Mouse (Mus musculus): Measurements from ENCODE around the gene Tle2. TPM values are rescaled to one million over a fixed set of nuclear protein-coding genes. Genes with fewer than 3 reads are reported as not detected.

The Tle2 gene
- polyA plus RNA-seq, 1 experiment from 2014 or later = 14.5 TPM

DNA sequence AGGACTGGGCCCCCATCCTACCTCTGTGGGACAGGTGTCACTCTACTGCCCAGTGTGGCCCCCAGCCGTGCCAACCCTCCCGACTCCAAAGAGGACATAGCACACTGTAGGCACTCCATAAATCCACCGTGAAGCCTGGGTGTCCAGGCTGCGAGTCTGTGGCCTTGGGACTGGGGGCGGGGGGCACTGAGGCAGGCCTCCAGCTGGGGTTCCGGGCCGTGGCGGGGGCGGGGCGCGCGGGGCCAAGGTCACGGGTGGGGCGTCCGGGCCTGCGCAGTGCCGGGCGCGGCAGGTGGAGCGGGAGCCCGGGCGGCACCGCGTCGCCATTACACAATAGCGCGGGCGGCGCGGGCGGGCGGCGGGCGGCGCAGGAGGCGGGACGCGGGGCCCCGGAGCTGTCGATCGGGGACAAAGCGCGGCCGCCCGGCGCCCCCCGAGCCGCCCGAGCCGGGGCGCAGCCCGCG is 15.2 kb upstream of the Tle2 start, which contains the start of gene Aes:
Gene Aes (plus strand): TSS at position 326 of the 464 bp plus-strand sequence.
- H3K4me3 ChIP-seq (replicated peaks) = peak within 1 kb of the TSS; percentile 91
- H3K27me3 ChIP-seq (replicated peaks) = no peaks in the 10 kb centered on the region
- under 1% methylated on average over 51 of the region's 53 CpGs for WGBS
- H3K9me3 ChIP-seq = no peaks in the 10 kb centered on the region
- peak within 1 kb of the TSS; percentile 87 for H3K4me2 ChIP-seq (replicated peaks)
- peak within 1 kb of the TSS; percentile 98 for H3K9ac ChIP-seq
- H3K36me3 ChIP-seq = peaks cover 3% of the 10 kb centered on the region; the same call in 1 of the 2 replicates
- ATAC-seq = peak; percentile 81
- H3K4me1 ChIP-seq (replicated peaks) = peaks cover 35% of the 10 kb centered on the region
- H3K27ac ChIP-seq = peak within 1 kb of the TSS; percentile 95

DNA sequence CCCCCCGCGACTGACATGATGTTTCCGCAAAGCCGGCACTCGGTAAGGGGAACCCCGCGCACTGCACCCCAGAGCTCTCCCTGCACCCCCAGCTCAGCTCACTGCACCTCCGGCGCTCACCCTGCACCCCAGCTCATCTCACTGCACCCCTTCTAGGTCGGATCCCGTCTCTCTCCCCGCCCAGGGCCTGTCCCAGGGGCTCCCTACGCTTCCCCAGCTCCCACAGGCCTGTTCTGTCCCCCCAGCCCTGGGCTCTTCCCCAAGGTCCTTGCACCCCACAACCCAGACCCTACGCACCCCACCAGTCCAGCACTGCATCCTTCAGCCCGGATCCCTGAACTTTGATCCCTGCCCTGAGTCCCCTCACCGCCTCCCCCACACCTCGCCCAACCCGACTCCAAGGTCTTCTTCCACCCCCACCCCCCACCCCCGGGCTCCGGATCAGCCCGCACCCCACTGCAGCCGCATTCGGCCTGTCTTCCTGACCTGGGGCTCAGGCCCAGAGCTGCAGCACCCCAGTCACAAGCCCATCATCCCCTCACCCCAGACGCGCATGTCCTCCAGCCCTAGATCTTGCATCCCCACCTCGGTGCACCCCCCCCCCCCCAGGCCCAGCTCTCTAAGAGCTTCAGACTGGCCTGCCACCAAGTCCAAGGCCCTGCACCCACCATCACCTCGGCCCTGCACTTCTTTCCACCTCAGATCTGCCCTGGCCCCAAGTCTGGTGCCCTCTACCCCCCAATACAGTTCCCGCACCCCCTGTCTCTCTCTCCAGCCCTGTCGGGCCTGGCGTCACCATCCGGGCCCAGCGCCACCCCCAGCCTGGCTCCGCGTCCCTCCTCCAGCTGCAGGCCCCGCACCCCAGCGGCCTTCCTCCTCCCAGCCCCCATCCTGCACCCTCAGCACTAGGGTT is 14.5 kb upstream of the Tle2 start:
- peak overlapping the region; percentile 87 for H3K4me2 ChIP-seq (replicated peaks)
- H3K27ac ChIP-seq = peak overlapping the region; percentile 95
- peak overlapping the region; percentile 91 for H3K4me3 ChIP-seq (replicated peaks)
- peak overlapping the region; percentile 98 for H3K9ac ChIP-seq
- peaks cover 6% of the 10 kb centered on the region; the same call in 1 of the 2 replicates for H3K36me3 ChIP-seq
- no peaks in the 10 kb centered on the region for H3K27me3 ChIP-seq (replicated peaks)
- no peaks in the 10 kb centered on the region for H3K9me3 ChIP-seq
- ATAC-seq = peak; percentile 54
- under 1% methylated on average over 35 of the region's 36 CpGs for WGBS
- peaks cover 42% of the 10 kb centered on the region for H3K4me1 ChIP-seq (replicated peaks)

DNA sequence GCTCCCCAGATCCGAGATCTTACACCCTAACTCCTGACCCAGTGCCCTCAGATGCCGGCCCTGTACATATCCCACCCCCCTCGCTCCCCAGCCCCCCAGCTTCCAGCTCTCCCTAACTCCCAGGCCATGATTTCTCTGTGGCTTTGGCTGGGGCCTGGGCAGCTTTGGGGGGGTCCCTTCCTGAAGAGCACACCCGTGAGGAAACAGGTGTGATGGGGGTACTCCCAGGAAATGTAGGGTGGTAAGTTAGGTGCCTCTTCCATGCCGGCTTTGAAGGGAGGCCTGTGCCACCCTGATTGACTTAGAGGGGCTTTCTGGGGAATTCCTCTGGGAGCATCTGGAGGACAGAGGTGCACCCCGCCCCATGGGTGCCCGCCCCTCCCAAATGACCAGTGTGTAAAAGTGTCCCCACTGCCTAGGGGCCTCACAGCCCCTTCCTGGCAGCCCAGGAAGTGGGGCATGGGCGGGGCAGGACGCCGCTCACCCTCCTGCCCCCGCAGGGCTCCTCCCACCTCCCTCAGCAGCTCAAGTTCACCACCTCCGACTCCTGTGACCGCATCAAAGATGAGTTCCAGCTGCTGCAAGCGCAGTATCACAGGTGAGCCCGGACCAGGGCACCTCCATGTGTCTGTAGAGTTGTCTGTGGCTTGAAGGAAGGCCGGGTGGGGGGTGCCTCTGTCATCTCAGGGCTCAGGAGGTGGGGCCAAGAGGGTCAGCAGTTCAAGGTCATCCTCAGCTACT is 13.5 kb upstream of the Tle2 start:
- 7% methylated on average over 16 of the region's 16 CpGs for WGBS
- Histone ChIP-seq H3K9ac (peak overlapping the region; percentile 98), H3K36me3 (peaks cover 16% of the 10 kb centered on the region), H3K4me1 (replicated peaks) (peaks cover 48% of the 10 kb centered on the region), H3K9me3 (no peaks in the 10 kb centered on the region), H3K27me3 (replicated peaks) (no peaks in the 10 kb centered on the region), H3K27ac (peak overlapping the region; percentile 95), H3K4me2 (replicated peaks) (peak overlapping the region; percentile 87), H3K4me3 (replicated peaks) (peak overlapping the region; percentile 91)
- peak; percentile 53 for ATAC-seq

DNA sequence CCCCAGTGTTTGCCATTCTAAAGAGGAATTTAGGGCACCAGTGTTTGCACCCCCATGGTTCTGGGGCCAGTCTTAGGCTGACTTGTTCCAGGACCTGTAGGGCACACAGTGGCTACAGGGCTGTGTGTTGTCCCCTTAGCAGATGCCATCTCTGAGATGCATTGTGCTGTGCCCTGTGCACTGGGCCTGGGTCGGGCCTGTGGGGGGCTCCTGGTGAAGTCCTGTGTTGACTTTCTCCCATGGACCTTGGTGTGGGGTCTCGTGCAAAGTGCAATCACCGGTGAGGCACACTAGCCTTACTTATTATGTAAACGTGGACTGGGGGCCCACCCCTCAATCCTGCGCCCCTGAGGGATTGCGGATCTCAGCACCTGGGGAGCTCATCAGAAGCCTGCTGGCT is 11.9 kb upstream of the Tle2 start:
- H3K9ac ChIP-seq = peak overlapping the region; percentile 23
- no peak overlapping the region for H3K27ac ChIP-seq
- no peaks in the 10 kb centered on the region for H3K27me3 ChIP-seq (replicated peaks)
- peaks cover 48% of the 10 kb centered on the region for H3K4me1 ChIP-seq (replicated peaks)
- no peak for ATAC-seq
- H3K36me3 ChIP-seq = peaks cover 22% of the 10 kb centered on the region
- peak overlapping the region; percentile 2 for H3K4me3 ChIP-seq (replicated peaks)
- 60% methylated on average over 6 of the region's 6 CpGs for WGBS
- H3K9me3 ChIP-seq = no peaks in the 10 kb centered on the region
- peak overlapping the region; percentile 87 for H3K4me2 ChIP-seq (replicated peaks)

DNA sequence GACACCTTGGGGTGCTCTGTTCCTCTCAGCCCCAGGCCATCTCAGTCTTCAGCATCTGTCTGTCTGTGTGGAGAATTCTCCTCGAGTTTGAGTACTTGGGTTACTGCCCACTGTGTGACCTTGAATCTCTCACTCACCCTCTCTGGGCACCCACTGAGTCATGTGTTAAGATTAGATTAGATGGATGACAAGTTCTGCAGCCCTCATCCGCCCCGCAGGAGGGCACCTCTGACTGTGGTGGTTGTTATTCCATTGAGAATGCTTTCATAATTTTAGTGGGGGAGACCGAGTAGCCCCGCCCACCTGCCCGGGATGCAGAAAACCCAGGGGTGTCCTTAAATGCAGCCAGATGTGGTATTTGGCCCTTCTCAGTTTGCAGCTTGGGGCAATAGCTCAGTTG is 10.9 kb upstream of the Tle2 start:
- no peaks in the 10 kb centered on the region for H3K27me3 ChIP-seq (replicated peaks)
- peak overlapping the region; percentile 75 for H3K27ac ChIP-seq
- peak overlapping the region; percentile 30; the same call in 1 of the 2 replicates for H3K4me3 ChIP-seq (replicated peaks)
- H3K9ac ChIP-seq = peak overlapping the region; percentile 45
- H3K9me3 ChIP-seq = no peaks in the 10 kb centered on the region
- H3K4me2 ChIP-seq (replicated peaks) = peak overlapping the region; percentile 87
- peaks cover 22% of the 10 kb centered on the region for H3K36me3 ChIP-seq
- ATAC-seq = no peak
- WGBS = 34% methylated on average over 6 of the region's 6 CpGs
- H3K4me1 ChIP-seq (replicated peaks) = peaks cover 56% of the 10 kb centered on the region

DNA sequence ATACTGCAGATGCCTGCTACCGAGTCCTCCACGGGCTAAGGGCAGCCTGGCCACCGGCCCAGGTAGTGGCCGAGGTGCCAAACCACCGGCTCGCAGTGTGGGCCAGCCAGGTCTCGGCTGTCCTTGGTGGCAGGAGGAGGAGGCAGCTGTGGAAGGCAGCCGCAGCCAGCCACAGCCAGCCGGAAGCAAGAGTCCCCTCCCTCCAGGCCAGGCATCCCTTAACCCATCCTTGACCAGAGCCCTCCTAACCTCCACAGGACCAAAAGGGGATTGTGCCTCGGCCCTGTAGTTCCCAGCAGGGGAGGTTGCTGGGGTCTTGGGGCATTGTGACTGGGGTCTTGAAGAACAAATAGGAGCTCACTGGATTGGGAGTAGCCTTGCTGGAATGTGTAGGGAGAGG is 10.1 kb upstream of the Tle2 start:
- Histone ChIP-seq H3K9me3 (no peaks in the 10 kb centered on the region), H3K9ac (peak overlapping the region; percentile 45), H3K4me2 (replicated peaks) (peak overlapping the region; percentile 87), H3K27me3 (replicated peaks) (no peaks in the 10 kb centered on the region), H3K4me3 (replicated peaks) (peak overlapping the region; percentile 30), H3K4me1 (replicated peaks) (peaks cover 61% of the 10 kb centered on the region), H3K27ac (peak overlapping the region; percentile 75), H3K36me3 (peaks cover 22% of the 10 kb centered on the region)
- WGBS = 5% methylated on average over 10 of the region's 10 CpGs
- no peak for ATAC-seq

DNA sequence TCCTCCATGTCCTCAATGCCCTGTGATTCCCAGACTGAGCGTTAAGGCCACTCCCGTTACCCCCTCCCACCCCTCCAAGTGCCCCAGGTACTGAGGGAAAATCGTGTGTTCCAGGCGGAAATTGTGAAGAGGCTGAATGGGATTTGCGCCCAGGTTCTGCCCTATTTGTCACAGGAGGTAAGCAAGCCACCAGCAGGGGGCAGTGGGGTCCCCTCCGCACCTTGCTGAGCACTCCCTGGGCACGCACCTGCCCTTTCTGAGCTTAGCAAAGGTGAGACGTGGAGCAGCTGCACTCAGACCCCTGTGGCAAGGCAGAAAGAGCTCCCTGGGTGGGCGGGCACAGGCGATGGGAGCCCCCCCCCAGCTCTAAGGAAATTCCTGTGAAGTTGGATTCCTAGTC is 9.6 kb upstream of the Tle2 start:
- no peak for ATAC-seq
- 34% methylated on average over 10 of the region's 10 CpGs for WGBS
- Histone ChIP-seq H3K9me3 (no peaks in the 10 kb centered on the region), H3K4me2 (replicated peaks) (peak overlapping the region; percentile 87; the same call in 1 of the 2 replicates), H3K9ac (no peak overlapping the region), H3K27me3 (replicated peaks) (no peaks in the 10 kb centered on the region), H3K36me3 (peaks cover 22% of the 10 kb centered on the region), H3K4me1 (replicated peaks) (peaks cover 65% of the 10 kb centered on the region), H3K27ac (no peak overlapping the region), H3K4me3 (replicated peaks) (peak overlapping the region; percentile 30; the same call in 1 of the 2 replicates)

DNA sequence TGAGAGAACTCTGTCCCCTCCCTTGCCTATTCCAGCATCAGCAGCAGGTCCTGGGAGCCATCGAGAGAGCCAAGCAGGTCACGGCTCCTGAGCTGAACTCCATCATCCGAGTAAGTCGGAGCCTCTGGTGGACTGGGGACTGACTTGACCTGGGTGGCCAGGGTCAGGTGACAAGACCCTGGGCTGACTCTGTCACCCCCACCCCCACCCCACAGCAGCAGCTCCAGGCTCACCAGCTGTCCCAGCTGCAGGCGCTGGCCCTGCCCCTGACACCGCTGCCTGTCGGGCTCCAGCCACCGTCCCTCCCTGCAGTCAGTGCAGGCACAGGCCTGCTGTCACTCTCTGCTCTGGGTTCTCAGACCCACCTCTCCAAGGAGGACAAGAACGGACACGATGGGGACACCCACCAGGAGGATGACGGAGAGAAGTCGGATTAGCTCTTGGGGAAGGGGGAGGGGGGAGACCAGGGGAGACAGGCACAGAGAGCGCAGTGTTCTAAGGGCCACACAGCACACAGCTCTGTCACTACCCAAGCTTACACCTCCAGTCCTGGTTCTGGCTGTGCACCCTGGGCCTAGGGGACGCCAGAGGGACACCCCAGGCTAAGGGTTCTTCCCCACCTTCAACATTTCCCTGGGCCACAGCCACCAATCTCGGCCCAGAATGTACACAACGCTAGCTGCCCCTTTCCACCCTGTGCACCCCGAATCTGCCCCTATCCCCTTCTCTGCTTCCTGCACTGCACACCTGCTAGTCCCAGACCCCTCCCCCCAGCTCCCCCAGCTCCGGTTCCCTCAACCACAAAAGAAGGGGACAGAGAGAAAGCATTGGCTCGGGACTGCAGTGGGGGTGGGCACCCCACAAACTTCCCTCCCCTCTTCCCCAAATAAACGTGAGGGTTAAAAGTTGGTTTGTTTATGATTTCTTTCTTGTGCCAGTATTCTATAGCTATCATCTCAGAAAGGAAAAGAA is 8.8 kb upstream of the Tle2 start:
- Histone ChIP-seq H3K27me3 (replicated peaks) (no peaks in the 10 kb centered on the region), H3K4me1 (replicated peaks) (peaks cover 72% of the 10 kb centered on the region), H3K4me3 (replicated peaks) (no peak overlapping the region), H3K9me3 (no peaks in the 10 kb centered on the region), H3K9ac (no peak overlapping the region), H3K4me2 (replicated peaks) (no peak overlapping the region), H3K27ac (no peak overlapping the region), H3K36me3 (peaks cover 22% of the 10 kb centered on the region)
- WGBS = 58% methylated on average over 20 of the region's 20 CpGs
- ATAC-seq = no peak

DNA sequence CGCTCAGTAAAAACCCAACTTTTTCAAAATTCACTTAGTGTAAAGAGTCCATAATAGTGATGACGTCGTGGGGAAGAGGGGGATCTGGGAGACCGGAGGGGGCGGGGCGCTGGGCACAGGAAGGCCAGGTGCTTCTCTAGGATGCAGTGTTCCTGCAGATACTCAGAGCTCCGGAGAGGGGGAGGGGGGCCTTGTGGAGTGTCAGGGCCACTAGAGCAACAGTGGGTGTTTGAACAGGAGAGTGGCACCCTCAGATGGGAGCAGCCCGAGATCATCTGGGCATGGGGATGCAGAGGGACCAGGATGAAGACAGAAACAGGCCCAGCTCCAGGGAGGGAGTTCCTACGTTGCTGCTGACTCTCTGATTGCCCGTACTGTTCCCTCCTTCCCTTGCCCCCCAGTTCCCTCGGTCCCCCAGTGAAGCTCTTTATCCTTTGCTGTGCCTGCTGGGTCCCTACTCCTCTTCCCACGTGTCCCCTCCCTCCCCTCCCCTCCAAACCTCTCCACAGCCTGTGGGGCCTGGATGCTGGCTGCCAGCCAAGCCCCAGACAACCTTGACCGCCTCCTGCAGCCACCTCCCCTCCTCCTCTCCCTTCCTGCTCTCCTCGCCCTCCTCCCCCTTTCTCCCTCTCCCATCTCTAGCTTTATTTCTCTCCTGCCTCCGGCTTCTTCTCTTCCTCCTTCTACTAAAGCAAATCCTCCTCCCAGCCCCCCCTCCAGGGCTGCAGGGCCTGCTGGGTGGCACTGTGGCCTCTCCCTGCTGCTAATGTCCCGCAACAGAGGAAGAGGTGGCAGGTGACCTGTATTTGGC is 5.8 kb upstream of the Tle2 start:
- Histone ChIP-seq H3K9me3 (no peaks in the 10 kb centered on the region), H3K9ac (0 out of 2 replicates have a peak overlapping the region, but pooled peaks have one; percentile 6), H3K27ac (peak overlapping the region; percentile 83), H3K36me3 (peaks cover 19% of the 10 kb centered on the region), H3K27me3 (replicated peaks) (0 out of 2 replicates have a peak, but pooled peaks cover 3% of the 10 kb centered on the region), H3K4me1 (replicated peaks) (peaks cover 66% of the 10 kb centered on the region), H3K4me3 (replicated peaks) (no peak overlapping the region), H3K4me2 (replicated peaks) (peak overlapping the region; percentile 44)
- peak; percentile 11 for ATAC-seq
- WGBS = 8% methylated on average over 16 of the region's 16 CpGs

DNA sequence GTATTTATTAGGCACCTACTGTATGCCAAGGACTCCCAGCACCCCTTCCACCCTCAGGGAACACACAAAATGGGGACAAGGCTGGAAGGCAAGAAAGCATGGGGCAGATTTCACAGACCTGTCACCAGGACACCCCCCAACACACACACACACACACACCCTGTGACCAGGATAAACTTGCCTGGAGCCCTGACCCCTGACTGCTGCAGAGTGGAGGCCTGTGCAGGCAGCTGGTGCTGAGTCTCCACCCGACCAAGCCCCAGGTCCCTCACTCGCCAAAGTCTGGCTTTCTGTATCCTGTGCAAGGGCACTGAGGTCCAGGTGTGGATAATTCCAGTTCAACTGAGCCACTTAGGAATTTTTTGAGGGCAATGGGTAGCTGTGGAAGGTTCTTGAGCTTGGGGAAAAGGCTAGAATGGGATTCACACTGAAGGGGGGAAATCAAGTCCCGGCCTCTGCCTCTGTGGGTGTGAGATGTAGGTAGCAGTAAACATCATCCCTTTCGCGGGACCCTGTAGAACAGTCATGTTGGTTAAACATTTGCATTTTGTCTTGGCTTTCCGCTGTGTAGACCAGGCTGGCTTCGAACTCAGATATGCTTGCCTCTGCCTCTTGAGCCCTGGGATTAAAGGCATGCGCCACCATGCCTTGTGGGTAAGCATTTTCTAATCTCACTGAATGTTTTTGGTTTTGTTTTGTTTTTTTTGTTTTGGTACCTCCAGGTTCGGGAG is 4.7 kb upstream of the Tle2 start:
- 0 out of 2 replicates have a peak, but pooled peaks cover 3% of the 10 kb centered on the region for H3K27me3 ChIP-seq (replicated peaks)
- peaks cover 64% of the 10 kb centered on the region for H3K4me1 ChIP-seq (replicated peaks)
- peak overlapping the region; percentile 83 for H3K27ac ChIP-seq
- peaks cover 17% of the 10 kb centered on the region for H3K36me3 ChIP-seq
- no peak overlapping the region for H3K4me2 ChIP-seq (replicated peaks)
- no peak overlapping the region for H3K9ac ChIP-seq
- 63% methylated on average over 9 of the region's 9 CpGs for WGBS
- no peak overlapping the region for H3K4me3 ChIP-seq (replicated peaks)
- no peaks in the 10 kb centered on the region for H3K9me3 ChIP-seq
- ATAC-seq = no peak
